Mouse (Mus musculus) embryonic fibroblast, embryonic 13.5 days (primary cell): ENCODE data around the gene Sesn1. TPM values are rescaled to one million over a fixed set of nuclear protein-coding genes. Genes with fewer than 3 reads are reported as not detected.

ENCODE experiments used
- H3K27ac ChIP-seq: 2 replicates; pipeline ENCODE4 v1.5.1; 2012; ENCODE audit warnings: low read length, control low read depth, inconsistent platforms; ENCODE audit not compliant: insufficient read depth
- H3K4me1 ChIP-seq: 2 replicates; pipeline ENCODE4 v1.6.1; 2011; ENCODE audit warnings: low read length; ENCODE audit not compliant: control insufficient read depth, insufficient read depth
- H3K4me3 ChIP-seq: 2 replicates; pipeline ENCODE4 v1.5.1; 2011; ENCODE audit warnings: mild to moderate bottlenecking, control low read depth, low read length; ENCODE audit not compliant: insufficient read depth
- CTCF ChIP-seq: IDR thresholded peaks from 2 replicates; pipeline ENCODE4 v1.5.1; 2011; ENCODE audit warnings: mild to moderate bottlenecking, control low read depth, low read length, moderate library complexity, borderline replicate concordance; ENCODE audit not compliant: insufficient read depth
- POLR2A ChIP-seq: IDR thresholded peaks from 2 replicates; pipeline ENCODE4 v1.6.1; 2011; ENCODE audit warnings: low read depth, mild to moderate bottlenecking, control low read depth, low read length, moderate library complexity
- polyA plus RNA-seq: library from polyadenylated mRNA; stranded (reverse); fragments of >200 nt; gene quantifications from 2 replicates; pipeline ENCODE4 v1.2.4, GENCODE M21; 2011; ENCODE audit warnings: low read depth; ENCODE audit not compliant: missing spikeins, insufficient read length

Gene Sesn1
- polyA plus RNA-seq, 1 experiment, result 13.8 TPM

DNA sequence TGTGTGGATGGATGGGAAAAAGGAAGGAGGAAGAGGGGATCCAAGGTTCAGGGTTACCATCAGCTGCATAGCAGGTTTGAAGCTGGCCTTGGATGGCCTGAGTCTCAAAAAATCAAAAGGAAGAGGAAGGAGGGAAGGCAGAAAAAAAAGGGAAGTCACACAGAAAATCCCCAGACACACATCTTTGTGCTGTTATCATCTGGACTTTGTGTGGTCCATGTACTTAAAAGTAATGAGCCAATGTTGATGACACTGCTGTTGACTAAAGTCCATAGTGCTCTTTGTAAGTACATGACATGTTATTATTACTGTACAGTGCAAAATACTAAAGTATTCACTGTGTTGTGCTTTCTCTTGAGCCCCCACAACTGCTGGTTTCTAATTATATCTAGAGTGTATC lies 86.7 kb downstream of the Sesn1 start:
- no peak overlapping the region for H3K27ac ChIP-seq
- no peak overlapping the region for H3K4me3 ChIP-seq
- H3K4me1 ChIP-seq, result peaks cover 5% of the 10 kb centered on the region; the same call in 1 of the 2 replicates
- TF ChIP-seq POLR2A (no peak), CTCF (no peak)

DNA sequence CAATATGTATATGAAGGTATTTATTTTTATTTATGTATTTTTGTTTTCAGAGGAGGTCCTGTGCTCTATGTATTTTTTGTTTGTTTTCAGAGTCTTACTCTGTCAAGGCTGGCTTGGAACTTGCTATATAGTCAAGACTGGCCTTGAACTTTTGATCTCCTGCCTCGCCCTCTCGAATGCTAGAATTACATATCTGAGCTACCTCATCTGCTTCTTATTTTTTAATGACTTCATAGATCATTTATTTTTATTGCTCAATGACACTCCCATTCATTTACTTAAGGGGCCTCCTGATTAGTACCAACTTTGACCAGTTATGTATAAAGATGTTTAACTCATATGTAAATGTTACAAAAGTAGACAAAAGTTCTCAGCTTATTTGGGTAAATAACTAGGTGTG lies 87.1 kb downstream of the Sesn1 start:
- TF ChIP-seq POLR2A, result no peak
- TF ChIP-seq CTCF, result no peak
- Histone ChIP-seq H3K4me3 (no peak overlapping the region), H3K4me1 (peaks cover 5% of the 10 kb centered on the region; the same call in 1 of the 2 replicates), H3K27ac (no peak overlapping the region)

DNA sequence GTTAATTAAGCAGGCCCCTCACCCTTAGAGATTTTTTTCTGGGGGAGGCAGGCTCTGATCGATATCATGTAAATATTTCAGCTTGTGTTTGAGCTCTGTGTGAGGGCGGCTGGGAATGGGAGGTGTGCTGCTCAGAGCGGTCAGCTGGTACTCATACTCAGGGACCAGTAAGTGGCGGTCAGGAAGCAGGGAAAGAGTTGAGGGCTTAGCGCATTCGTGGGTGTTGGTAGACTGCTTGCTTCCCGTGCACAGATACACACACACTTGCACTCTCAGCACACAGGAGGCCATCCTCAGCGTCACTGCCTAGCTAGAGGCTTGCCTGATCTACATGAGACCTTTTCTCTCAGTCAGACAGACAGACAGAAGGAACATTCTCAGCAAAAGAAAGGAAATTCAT lies 91.7 kb downstream of the Sesn1 start:
- no peak overlapping the region for H3K4me3 ChIP-seq
- TF ChIP-seq POLR2A, result no peak
- H3K27ac ChIP-seq, result no peak overlapping the region
- H3K4me1 ChIP-seq, result no peaks in the 10 kb centered on the region

DNA sequence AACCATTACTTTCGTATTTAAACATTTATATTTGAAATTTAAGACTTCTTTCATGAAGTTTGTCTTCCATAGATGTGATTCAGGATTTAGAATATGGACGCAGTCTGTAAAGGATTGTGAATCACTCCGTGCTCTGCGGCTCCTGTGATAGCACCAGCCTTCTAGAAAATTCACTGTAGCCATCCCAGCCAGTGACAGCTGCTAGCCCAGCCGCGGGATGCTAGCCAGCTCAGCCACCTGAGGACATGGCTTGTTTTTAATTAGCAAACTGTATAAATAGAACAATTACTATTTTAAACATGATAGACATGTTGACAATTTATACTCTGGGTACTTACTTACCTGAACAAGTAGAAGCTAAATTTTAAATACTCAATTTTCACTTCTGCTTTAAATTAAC lies 92.1 kb downstream of the Sesn1 start:
- Histone ChIP-seq H3K27ac (no peak overlapping the region), H3K4me1 (no peaks in the 10 kb centered on the region), H3K4me3 (no peak overlapping the region)
- TF ChIP-seq POLR2A (no peak), CTCF (no peak)

DNA sequence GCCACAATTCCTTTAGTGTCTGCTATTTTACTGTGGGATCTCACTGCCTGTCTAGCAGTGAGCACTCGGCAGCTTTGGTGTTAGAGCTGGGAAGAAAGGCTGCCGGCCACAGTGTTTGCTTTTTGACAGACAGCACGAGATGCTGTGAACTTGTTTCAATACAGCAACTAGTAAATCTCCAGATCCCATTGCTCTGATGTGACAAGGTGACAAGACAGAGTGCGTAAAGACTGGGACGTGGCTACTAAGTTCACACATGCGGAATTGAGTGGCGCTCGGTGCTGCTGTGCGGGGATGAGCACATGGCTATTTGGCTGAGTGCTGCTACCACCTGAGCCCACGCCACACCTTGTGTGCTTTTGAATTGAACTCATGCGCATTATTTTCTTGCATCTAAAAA lies 97.7 kb downstream of the Sesn1 start:
- Histone ChIP-seq H3K4me3 (no peak overlapping the region), H3K4me1 (no peaks in the 10 kb centered on the region), H3K27ac (no peak overlapping the region)
- TF ChIP-seq CTCF (no peak), POLR2A (no peak)

DNA sequence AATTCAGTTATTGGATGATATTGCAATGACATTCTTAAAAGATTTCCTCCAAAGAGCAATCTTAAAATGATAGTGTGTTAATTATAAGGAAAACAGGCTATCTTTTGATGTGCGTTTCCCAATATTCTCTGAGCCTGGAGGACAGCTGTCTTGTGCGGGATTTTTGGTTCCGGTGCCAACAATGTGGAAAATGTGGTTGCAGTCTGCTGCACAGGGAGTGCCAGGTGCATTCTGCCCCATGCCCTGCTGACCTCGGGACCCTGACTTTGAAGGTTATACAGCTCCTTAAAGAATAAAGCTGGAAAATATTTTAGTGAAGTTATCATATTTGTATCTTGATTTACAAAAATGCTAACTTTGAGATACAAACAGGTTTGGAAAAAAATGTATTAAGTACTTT lies 98.2 kb downstream of the Sesn1 start:
- H3K4me1 ChIP-seq, result no peaks in the 10 kb centered on the region
- no peak overlapping the region for H3K4me3 ChIP-seq
- H3K27ac ChIP-seq, result no peak overlapping the region
- TF ChIP-seq POLR2A (no peak), CTCF (no peak)

DNA sequence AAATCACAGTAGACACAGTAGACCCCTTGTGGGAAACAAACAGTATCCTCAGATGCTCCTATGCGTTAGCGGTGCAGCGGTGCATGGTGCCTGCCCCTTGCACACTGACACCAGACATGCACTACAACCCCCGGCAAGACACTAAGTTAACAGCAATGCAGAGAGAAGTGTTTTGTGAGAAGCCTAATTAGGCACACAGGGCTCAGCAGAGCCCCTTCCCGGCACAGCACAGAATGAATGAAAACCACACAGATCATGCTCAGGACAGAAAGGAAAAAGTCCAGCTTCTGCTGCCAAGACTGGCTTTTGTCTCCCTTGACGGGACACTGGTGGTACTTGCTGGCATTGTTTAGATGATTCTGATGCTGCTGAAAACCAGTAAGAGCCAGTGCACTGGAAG lies 99.2 kb downstream of the Sesn1 start:
- no peaks in the 10 kb centered on the region for H3K4me1 ChIP-seq
- no peak overlapping the region for H3K27ac ChIP-seq
- no peak overlapping the region for H3K4me3 ChIP-seq
- no peak for TF ChIP-seq POLR2A
- no peak for TF ChIP-seq CTCF

DNA sequence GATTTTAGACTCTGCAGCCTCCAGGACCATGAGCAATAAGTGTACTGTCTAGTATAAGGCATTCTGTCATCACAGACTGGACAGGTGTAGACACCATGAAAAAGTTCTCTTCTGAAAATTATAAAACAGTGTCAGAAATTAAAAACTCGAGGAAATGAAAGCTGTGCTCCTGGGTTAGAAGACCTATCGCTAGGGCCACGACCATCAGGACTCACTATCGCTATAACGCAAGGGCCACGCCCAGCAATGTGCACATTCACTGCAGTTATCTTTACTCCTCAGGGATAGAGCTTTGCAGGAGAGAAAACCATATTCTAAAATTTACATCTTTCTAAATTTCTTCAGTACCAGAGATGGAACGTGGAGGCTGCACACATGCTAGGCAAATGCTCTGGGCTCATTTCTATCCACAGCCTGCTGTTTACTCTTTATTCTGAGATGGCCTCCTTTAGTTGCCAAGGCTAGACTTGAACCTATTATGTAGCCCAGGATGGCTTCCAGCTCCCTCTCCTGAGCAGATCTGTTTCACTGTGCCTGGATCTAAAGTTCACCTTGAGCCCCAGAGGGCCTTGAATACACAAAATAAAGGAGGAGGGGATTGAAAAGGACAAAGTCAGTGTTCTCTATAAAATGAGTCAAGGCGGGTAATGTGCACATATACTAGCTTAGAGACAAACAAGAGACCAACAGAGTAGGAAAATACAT lies 102.7 kb downstream of the Sesn1 start:
- no peak overlapping the region for H3K4me3 ChIP-seq
- no peak overlapping the region for H3K27ac ChIP-seq
- TF ChIP-seq POLR2A (no peak), CTCF (no peak)
- no peaks in the 10 kb centered on the region for H3K4me1 ChIP-seq

DNA sequence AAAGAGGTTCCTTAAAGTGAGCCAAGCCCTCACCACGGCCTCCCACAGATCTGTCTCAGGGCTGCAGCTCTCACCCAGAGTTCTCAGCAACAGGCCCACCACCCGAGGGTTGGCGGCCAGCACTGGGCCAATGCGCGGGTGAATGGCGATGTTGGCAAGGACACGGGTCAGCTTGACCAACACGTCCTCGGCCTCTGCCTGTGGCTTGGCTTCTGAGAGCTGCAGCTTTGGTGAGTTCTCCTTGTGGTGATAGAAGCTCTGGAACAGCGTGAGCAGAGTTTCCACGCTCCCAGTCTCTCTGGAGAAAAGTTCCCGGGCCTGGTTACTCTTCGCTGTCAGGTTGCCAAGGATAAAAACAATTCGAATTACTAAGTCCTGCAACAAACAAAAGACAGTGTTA lies 117.0 kb downstream of the Sesn1 start:
- no peaks in the 10 kb centered on the region for H3K4me1 ChIP-seq
- TF ChIP-seq POLR2A (no peak), CTCF (no peak)
- H3K27ac ChIP-seq, result no peak overlapping the region
- H3K4me3 ChIP-seq, result no peak overlapping the region

DNA sequence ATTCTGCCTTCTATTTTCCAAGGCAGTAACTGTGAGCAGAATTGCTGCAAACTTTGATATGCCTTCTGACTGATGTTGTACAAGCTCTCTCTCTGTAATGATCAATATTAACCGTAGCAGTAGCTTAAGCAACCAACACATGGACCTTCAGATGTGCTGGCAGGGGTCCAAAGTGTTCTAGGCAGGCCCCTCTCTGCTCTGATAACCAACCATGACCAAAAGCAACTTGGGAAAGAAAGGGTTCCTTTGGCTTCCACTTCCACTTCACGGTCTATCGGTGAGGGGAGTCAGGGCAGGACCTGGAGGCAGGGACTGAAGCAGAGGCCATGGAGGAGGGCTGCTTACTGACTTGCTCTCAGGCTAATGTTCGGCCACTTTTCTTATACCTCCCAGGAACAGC lies 121.2 kb downstream of the Sesn1 start:
- TF ChIP-seq CTCF, result no peak
- no peak for TF ChIP-seq POLR2A
- Histone ChIP-seq H3K4me1 (peaks cover 3% of the 10 kb centered on the region; the same call in 1 of the 2 replicates), H3K4me3 (no peak overlapping the region), H3K27ac (no peak overlapping the region)
